Mouse (Mus musculus) limb, embryonic 11.5 days (tissue): ENCODE results near the gene Pard3. TPM values are rescaled to one million over a fixed set of nuclear protein-coding genes. Genes with fewer than 3 reads are reported as not detected.

Source experiments
- ATAC-seq: fragments of 200-750 bp; cut with Nextera tagmentation; 2 replicates; pipeline ENCODE4 v1.8.0; 2017; ENCODE audit warnings: low read depth; ENCODE audit not compliant: insufficient number of reproducible peaks, low FRiP score, low TSS enrichment
- DNase-seq: peaks from one replicate; pipeline ENCODE4 v3.0.0-alpha.2; 2015; ENCODE audit warnings: low spot score
- H3K27ac ChIP-seq: fragments of 300-500 bp; sonication (generic); replicated peaks from 2 replicates; pipeline ENCODE4 v1.5.1; 2014; ENCODE audit warnings: low read depth, mild to moderate bottlenecking, low read length
- H3K27me3 ChIP-seq: fragments of 300-500 bp; sonication (generic); 2 replicates; pipeline ENCODE4 v1.6.1; 2014; ENCODE audit warnings: mild to moderate bottlenecking, low read length, mixed read lengths; ENCODE audit not compliant: control insufficient read depth, insufficient read depth
- H3K36me3 ChIP-seq: fragments of 300-500 bp; sonication (generic); 2 replicates; pipeline ENCODE4 v1.6.1; 2014; ENCODE audit warnings: mild to moderate bottlenecking, low read length, moderate library complexity, mixed read lengths; ENCODE audit not compliant: control insufficient read depth, insufficient read depth
- H3K4me1 ChIP-seq: fragments of 300-500 bp; sonication (generic); 2 replicates; pipeline ENCODE4 v1.6.1; 2014; ENCODE audit warnings: low read length, mixed read lengths; ENCODE audit not compliant: control insufficient read depth, insufficient read depth
- H3K4me2 ChIP-seq: fragments of 300-500 bp; sonication (generic); 2 replicates; pipeline ENCODE4 v1.6.1; 2014; ENCODE audit warnings: low read depth, mild to moderate bottlenecking, moderate library complexity; ENCODE audit not compliant: severe bottlenecking
- H3K4me3 ChIP-seq: fragments of 300-500 bp; sonication (generic); 2 replicates; pipeline ENCODE4 v1.5.1; 2014; ENCODE audit warnings: low read depth, low read length
- H3K9ac ChIP-seq: fragments of 300-500 bp; sonication (generic); 2 replicates; pipeline ENCODE4 v1.6.1; 2014; ENCODE audit warnings: mild to moderate bottlenecking, low read length
- H3K9me3 ChIP-seq: fragments of 300-500 bp; sonication (generic); 2 replicates; pipeline ENCODE4 v1.6.1; 2016; ENCODE audit warnings: low read length; ENCODE audit not compliant: control insufficient read depth
- WGBS: fragments of 180-500 bp; shearing (Covaris S2); extraction: QIAGEN DNeasy Blood & Tissue Kit; methylation state at CpG from one replicate; pipeline ENCODE4 v1.1.7; 2014; 5-methylcytosine and 5-hydroxymethylcytosine counted together
- polyA plus RNA-seq: library from polyadenylated mRNA; unstranded; fragments of >200 nt; fragmentation: Nextera tagmentation; extraction: Ambion mirVana; gene quantifications from 2 replicates; pipeline ENCODE4 v1.2.1, GENCODE M21; 2014

The Pard3 gene
- polyA plus RNA-seq, 1 experiment from 2014 or later, result 38.8 TPM

GRCm38 (mm10) chr8:127146055-127146454 is 82.4 kb downstream of the Pard3 start:
- Histone ChIP-seq H3K4me1 (peaks cover 11% of the 10 kb centered on the region; the same call in 1 of the 2 replicates), H3K27ac (no peak overlapping the region), H3K4me2 (no peak overlapping the region), H3K36me3 (no peaks in the 10 kb centered on the region), H3K9me3 (no peaks in the 10 kb centered on the region), H3K9ac (no peak overlapping the region), H3K4me3 (no peak overlapping the region), H3K27me3 (no peaks in the 10 kb centered on the region)
- ATAC-seq (no peak), DNase-seq (no peak)
- WGBS, result 67% methylated on average over 4 of the region's 4 CpGs

DNA sequence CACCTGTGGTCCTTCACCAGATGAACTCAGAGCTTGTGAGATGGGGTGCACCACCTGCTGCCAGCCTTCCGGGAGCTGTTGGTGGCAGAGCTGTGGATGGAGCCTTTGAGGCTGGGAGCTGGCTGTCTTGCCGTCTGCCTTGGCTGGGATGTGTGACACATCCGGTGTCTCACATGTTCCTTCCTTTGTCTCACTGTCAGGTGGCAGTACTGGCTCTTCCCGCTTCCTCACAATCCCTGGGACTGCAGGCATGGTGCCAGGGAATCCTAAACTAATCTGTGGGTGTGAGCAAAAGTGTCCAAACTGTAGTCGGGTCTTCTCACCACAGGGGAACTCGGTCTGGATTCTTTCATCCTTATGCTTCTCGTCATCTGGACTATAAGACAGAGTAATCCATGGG is 85.1 kb downstream of the Pard3 start:
- WGBS, result 79% methylated on average over 7 of the region's 7 CpGs
- Histone ChIP-seq H3K27me3 (no peaks in the 10 kb centered on the region), H3K4me1 (peaks cover 9% of the 10 kb centered on the region; the same call in 1 of the 2 replicates), H3K9ac (no peak overlapping the region), H3K4me2 (no peak overlapping the region), H3K4me3 (no peak overlapping the region), H3K9me3 (no peaks in the 10 kb centered on the region), H3K36me3 (no peaks in the 10 kb centered on the region), H3K27ac (no peak overlapping the region)
- DNase-seq (no peak), ATAC-seq (no peak)

DNA sequence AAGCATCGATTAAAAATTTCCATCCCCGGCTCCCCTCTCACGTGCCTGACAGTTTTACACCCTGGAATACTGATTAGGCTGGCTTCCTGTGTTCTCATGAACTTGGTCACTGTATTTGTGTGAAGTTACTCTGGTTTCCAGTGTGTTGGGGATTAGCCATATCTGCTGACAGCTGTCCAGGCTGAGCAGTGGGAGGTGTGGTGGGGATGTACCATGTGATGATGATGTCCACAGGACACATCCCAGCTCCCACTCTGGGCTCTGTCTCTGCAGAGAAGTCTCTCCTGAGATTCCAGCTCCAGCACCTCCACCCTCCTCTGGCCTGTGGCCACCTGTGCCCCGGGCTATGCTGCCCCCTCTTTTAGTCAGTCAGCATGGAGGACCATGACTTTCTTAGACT is 87.0 kb downstream of the Pard3 start:
- 0 out of 2 replicates have a peak, but pooled peaks cover 3% of the 10 kb centered on the region for H3K4me1 ChIP-seq
- WGBS, result 83% methylated on average over 4 of the region's 4 CpGs

GRCm38 (mm10) chr8:127151706-127152105 is 88.0 kb downstream of the Pard3 start:
- H3K4me1 ChIP-seq, result 0 out of 2 replicates have a peak, but pooled peaks cover 3% of the 10 kb centered on the region
- 78% methylated on average over 3 of the region's 3 CpGs for WGBS
- DNase-seq (no peak), ATAC-seq (no peak)
- no peak overlapping the region for H3K4me3 ChIP-seq
- H3K27ac ChIP-seq, result no peak overlapping the region
- no peaks in the 10 kb centered on the region for H3K9me3 ChIP-seq
- no peaks in the 10 kb centered on the region for H3K36me3 ChIP-seq
- H3K27me3 ChIP-seq, result no peaks in the 10 kb centered on the region
- H3K4me2 ChIP-seq, result no peak overlapping the region
- H3K9ac ChIP-seq, result no peak overlapping the region

More for the DNA sequence above, 87.0 kb downstream of the Pard3 start:
- Histone ChIP-seq H3K36me3 (no peaks in the 10 kb centered on the region), H3K4me3 (no peak overlapping the region), H3K9me3 (no peaks in the 10 kb centered on the region), H3K4me2 (no peak overlapping the region), H3K27me3 (no peaks in the 10 kb centered on the region), H3K27ac (no peak overlapping the region), H3K9ac (no peak overlapping the region)
- ATAC-seq (no peak), DNase-seq (no peak)

- Histone ChIP-seq H3K4me3 (no peak overlapping the region), H3K9me3 (no peaks in the 10 kb centered on the region), H3K27ac (no peak overlapping the region), H3K4me1 (no peaks in the 10 kb centered on the region; the same call in 1 of the 2 replicates), H3K9ac (no peak overlapping the region), H3K36me3 (no peaks in the 10 kb centered on the region), H3K27me3 (no peaks in the 10 kb centered on the region), H3K4me2 (no peak overlapping the region)
- DNase-seq (no peak), ATAC-seq (no peak)
- WGBS, result 88% methylated on average over 8 of the region's 8 CpGs
Observed at GRCm38 (mm10) chr8:127157087-127157486, 93.4 kb downstream of the Pard3 start.

DNA sequence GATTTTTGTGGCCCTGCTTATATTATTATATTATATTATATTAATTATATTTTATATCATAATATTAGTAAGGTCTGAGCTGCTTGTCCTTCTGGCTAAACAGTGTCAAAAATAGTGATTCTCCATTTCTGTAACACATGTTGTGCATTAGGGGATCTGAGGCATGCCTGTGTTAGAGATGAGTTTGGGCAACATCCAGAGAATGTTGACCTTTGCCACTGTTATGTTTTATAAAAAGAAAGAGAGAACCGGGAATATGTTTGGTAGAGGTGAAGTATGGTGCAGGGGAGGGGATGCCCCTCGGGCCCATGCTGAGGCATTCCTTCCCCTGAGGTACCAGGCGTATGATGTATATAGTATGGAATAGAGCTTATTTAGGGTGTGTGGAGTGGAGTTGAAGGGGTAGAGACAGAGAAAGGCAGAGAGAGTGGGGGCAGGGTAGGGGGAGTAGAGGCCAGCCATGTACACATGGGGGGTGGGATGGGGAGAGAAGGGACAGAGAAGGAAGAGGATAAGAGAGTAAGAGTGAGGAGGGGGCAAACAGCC is 95.8 kb downstream of the Pard3 start:
- no peak for ATAC-seq
- 67% methylated on average over 3 of the region's 3 CpGs for WGBS
- H3K36me3 ChIP-seq, result no peaks in the 10 kb centered on the region

GRCm38 (mm10) chr8:127161854-127162253 is 98.2 kb downstream of the Pard3 start:
- 86% methylated on average over 7 of the region's 7 CpGs for whole genome bisulfite sequencing
- H3K36me3 ChIP-seq, result no peaks in the 10 kb centered on the region
- no peak overlapping the region for H3K27ac ChIP-seq
- H3K9me3 ChIP-seq, result no peaks in the 10 kb centered on the region
- H3K4me1 ChIP-seq, result no peaks in the 10 kb centered on the region; the same call in 1 of the 2 replicates
- no peak for DNase-seq
- H3K4me2 ChIP-seq, result no peak overlapping the region
- no peak overlapping the region for H3K4me3 ChIP-seq
- H3K9ac ChIP-seq, result no peak overlapping the region
- H3K27me3 ChIP-seq, result no peaks in the 10 kb centered on the region
- no peak for ATAC-seq

More for the DNA sequence above, 95.8 kb downstream of the Pard3 start:
- H3K4me3 ChIP-seq, result no peak overlapping the region
- no peak overlapping the region for H3K4me2 ChIP-seq
- H3K9me3 ChIP-seq, result no peaks in the 10 kb centered on the region
- no peaks in the 10 kb centered on the region; the same call in 1 of the 2 replicates for H3K4me1 ChIP-seq
- H3K27me3 ChIP-seq, result no peaks in the 10 kb centered on the region
- no peak for DNase-seq
- no peak overlapping the region for H3K9ac ChIP-seq
- H3K27ac ChIP-seq, result no peak overlapping the region

- H3K36me3 ChIP-seq, result no peaks in the 10 kb centered on the region
- H3K4me2 ChIP-seq, result no peak overlapping the region
- no peak overlapping the region for H3K27ac ChIP-seq
- H3K27me3 ChIP-seq, result no peaks in the 10 kb centered on the region
- no peaks in the 10 kb centered on the region for H3K9me3 ChIP-seq
- 97% methylated on average over 1 of the region's 1 CpGs for WGBS
- DNase-seq (no peak), ATAC-seq (no peak)
- no peak overlapping the region for H3K9ac ChIP-seq
- H3K4me1 ChIP-seq, result no peaks in the 10 kb centered on the region; the same call in 1 of the 2 replicates
- no peak overlapping the region for H3K4me3 ChIP-seq
Observed at GRCm38 (mm10) chr8:127162821-127163220, 99.1 kb downstream of the Pard3 start.
